18 mouse cellular contexts compared by ENCODE assay signal in genomic region chr14:87439721-87440120, GRCm38 (mm10). TPM values are rescaled to one million over a fixed set of nuclear protein-coding genes. Genes with fewer than 3 reads are reported as not detected.
DNase-seq lines count a peak whose midpoint lies in the region; ATAC-seq and TF ChIP-seq lines count a peak whose summit lies in the region.
"Had no signal": no experiment of that assay in that cellular context is flagged by ENCODE, and none has a peak within 500 bp of the region (broad histone marks: within the 10 kb centered on the region; RNA-seq: fewer than 3 reads in every experiment).

No protein-coding gene starts in this region.

- peaks cover 8% of the 10 kb centered on the region; the same call in 1 of the 2 replicates for H3K36me3 ChIP-seq in embryonic facial prominence, embryonic 14.5 days (ENCODE audit: control insufficient read depth, insufficient read depth, low read length)
- H3K36me3 ChIP-seq in embryonic facial prominence, embryonic 10.5 days (replicated peaks) = peaks cover 19% of the 10 kb centered on the region
- H3K36me3 ChIP-seq in lung, embryonic 15.5 days = peaks cover 7% of the 10 kb centered on the region; the same call in 1 of the 2 replicates
- H3K36me3 ChIP-seq in myocyte (ENCODE audit: control insufficient read depth, insufficient read depth) = no peaks in the 10 kb centered on the region
- H3K36me3 ChIP-seq: intestine, embryonic 15.5 days had no signal

- H3K27me3 ChIP-seq in embryonic facial prominence, embryonic 14.5 days (replicated peaks; ENCODE audit: control insufficient read depth, insufficient read depth, low read length) = no peaks in the 10 kb centered on the region
- no peaks in the 10 kb centered on the region for H3K27me3 ChIP-seq in embryonic facial prominence, embryonic 10.5 days (replicated peaks; ENCODE audit: low read depth, poor library complexity, severe bottlenecking)
- H3K27me3 ChIP-seq in lung, embryonic 15.5 days = no peaks in the 10 kb centered on the region
- H3K27me3 ChIP-seq in myocyte (ENCODE audit: control insufficient read depth, insufficient read depth, insufficient read length) = no peaks in the 10 kb centered on the region
- H3K27me3 ChIP-seq: CH12.LX; intestine, embryonic 15.5 days; kidney, embryonic 15.5 days; limb, embryonic 15.5 days had no signal

- 10% methylated on average over 2 of the region's 2 CpGs for WGBS in embryonic facial prominence, embryonic 14.5 days
- WGBS in embryonic facial prominence, embryonic 10.5 days = 3% methylated on average over 2 of the region's 2 CpGs
- WGBS in lung, embryonic 15.5 days = 6% methylated on average over 2 of the region's 2 CpGs

- H3K27ac ChIP-seq in embryonic facial prominence, embryonic 14.5 days (replicated peaks; ENCODE audit: low read depth, low read length) = no peak overlapping the region
- H3K27ac ChIP-seq in embryonic facial prominence, embryonic 10.5 days (replicated peaks) = no peak overlapping the region
- H3K27ac ChIP-seq in lung, embryonic 15.5 days = no peak overlapping the region
- H3K27ac ChIP-seq: gastrocnemius, adult 2 months; heart, adult 2 months; hindbrain, embryonic 14.5 days; intestine, embryonic 15.5 days; kidney, embryonic 15.5 days; limb, embryonic 15.5 days had no signal

- no peak overlapping the region for H3K9ac ChIP-seq in embryonic facial prominence, embryonic 14.5 days (ENCODE audit: low read depth, low read length)
- no peak overlapping the region for H3K9ac ChIP-seq in lung, embryonic 15.5 days
- H3K9ac ChIP-seq: forebrain, postnatal 0 days; hindbrain, embryonic 14.5 days; intestine, embryonic 15.5 days; kidney, embryonic 15.5 days; limb, embryonic 15.5 days had no signal

- peak; percentile 60; the same call in 1 of the 2 replicates for ATAC-seq in embryonic facial prominence, embryonic 14.5 days (ENCODE audit: low read depth)
- ATAC-seq in lung, embryonic 15.5 days (ENCODE audit: borderline replicate concordance, extremely low read depth, low FRiP score, low TSS enrichment) = peak; percentile 39; the same call in 1 of the 2 replicates
- ATAC-seq: forebrain, postnatal 0 days; intestine, embryonic 15.5 days had no signal

- H3K4me1 ChIP-seq in embryonic facial prominence, embryonic 14.5 days (ENCODE audit: control insufficient read depth, insufficient read depth, low read length) = peaks cover 5% of the 10 kb centered on the region
- H3K4me1 ChIP-seq in embryonic facial prominence, embryonic 10.5 days = peaks cover 14% of the 10 kb centered on the region
- H3K4me1 ChIP-seq in lung, embryonic 15.5 days = 0 out of 2 replicates have a peak, but pooled peaks cover 3% of the 10 kb centered on the region
- H3K4me1 ChIP-seq: intestine, embryonic 15.5 days; limb, embryonic 15.5 days had no signal

- H3K79me2 ChIP-seq in myocyte (ENCODE audit: control insufficient read depth, insufficient read depth) = peaks cover 33% of the 10 kb centered on the region

- no peak overlapping the region for H3K4me3 ChIP-seq in embryonic facial prominence, embryonic 14.5 days (ENCODE audit: low read depth, low read length)
- H3K4me3 ChIP-seq in embryonic facial prominence, embryonic 10.5 days = no peak overlapping the region
- H3K4me3 ChIP-seq in lung, embryonic 15.5 days = no peak overlapping the region
- no peak overlapping the region for H3K4me3 ChIP-seq in myocyte
- H3K4me3 ChIP-seq: gastrocnemius, adult 2 months; heart, adult 2 months; intestine, embryonic 15.5 days; kidney, embryonic 15.5 days; limb, embryonic 15.5 days had no signal

- H3ac ChIP-seq in myocyte (ENCODE audit: control insufficient read depth, insufficient read length) = no peak overlapping the region

- no peak for TF ChIP-seq POLR2A in myocyte (IDR thresholded peaks at IDR 0.05; ENCODE audit: insufficient read length, low read depth)

- peaks cover 8% of the 10 kb centered on the region; the same call in 1 of the 2 replicates for H3K9me3 ChIP-seq in embryonic facial prominence, embryonic 14.5 days (ENCODE audit: control insufficient read depth, low read length)
- no peaks in the 10 kb centered on the region for H3K9me3 ChIP-seq in embryonic facial prominence, embryonic 10.5 days
- no peaks in the 10 kb centered on the region for H3K9me3 ChIP-seq in lung, embryonic 15.5 days
- H3K9me3 ChIP-seq: intestine, embryonic 15.5 days; kidney, embryonic 15.5 days; limb, embryonic 15.5 days had no signal

- no peak for DNase-seq in embryonic facial prominence, embryonic 14.5 days (ENCODE audit: low spot score)
- DNase-seq in embryonic facial prominence, embryonic 10.5 days (ENCODE audit: low spot score) = no peak
- no peak for DNase-seq in lung, postnatal 4 days
- DNase-seq in thymus, postnatal 0 days (ENCODE audit: low spot score) = peak; percentile 41
- no peak for DNase-seq in thymus, postnatal 10 days (ENCODE audit: low spot score in 2 of 2)
- no peak for DNase-seq in cerebellum, postnatal 36 days
- DNase-seq: adrenal gland, postnatal 14 days; cerebellum, adult 18-20 months; forebrain, postnatal 0 days; gastrocnemius, adult 2 months; heart, adult 2 months had no signal

- no peak overlapping the region for H3K4me2 ChIP-seq in embryonic facial prominence, embryonic 14.5 days (ENCODE audit: low read depth, low read length)
- no peak overlapping the region for H3K4me2 ChIP-seq in lung, embryonic 15.5 days
- peak overlapping the region; percentile 30 for H3K4me2 ChIP-seq in myocyte (ENCODE audit: low read depth)
- H3K4me2 ChIP-seq: hindbrain, embryonic 14.5 days; intestine, embryonic 15.5 days; kidney, embryonic 15.5 days; limb, embryonic 15.5 days had no signal

TF ChIP-seq in myocyte, 11 proteins besides CTCF, POLR2A, EP300 and RAD21:
- TF ChIP-seq MAX (IDR thresholded peaks at IDR 0.05; ENCODE audit: low read depth) (no peak), MYOG (IDR thresholded peaks at IDR 0.05; ENCODE audit: control insufficient read depth in 1 of 3, insufficient read depth in 1 of 3, insufficient read length in 2 of 3, low read depth in 2 of 3) (no peak), CEBPB (IDR thresholded peaks at IDR 0.05; ENCODE audit: insufficient read depth, poor library complexity, severe bottlenecking) (no peak), SRF (IDR thresholded peaks at IDR 0.05; ENCODE audit: control insufficient read depth, insufficient read length, low read depth) (no peak), USF1 (IDR thresholded peaks at IDR 0.05; ENCODE audit: low read depth) (no peak)

RNA-seq across cellular contexts. Expression of gene Tdrd3, which starts 23.3 kb away (rescaled TPM):
- 37.0 and 40.7 TPM in 2 replicates for polyA plus RNA-seq in embryonic facial prominence, embryonic 14.5 days (2014; fragmentation: Nextera tagmentation; extraction: Ambion mirVana)
- 34.3 and 38.0 TPM in 2 replicates for polyA plus RNA-seq in embryonic facial prominence, embryonic 10.5 days (2016; fragmentation: Nextera tagmentation; extraction: Ambion mirVana)
- 29.2 and 30.6 TPM in 2 replicates for polyA plus RNA-seq in lung, embryonic 15.5 days (2015; fragmentation: Nextera tagmentation; extraction: Ambion mirVana)
- polyA plus RNA-seq in thymus, postnatal 0 days (2015; fragmentation: Nextera tagmentation; extraction: Ambion mirVana) = 16.2 and 17.3 TPM in 2 replicates
- polyA plus RNA-seq in myocyte (2012; fragmentation: generic; extraction: Trizol) = 5.1 TPM
